Mouse (Mus musculus): ENCODE results near the gene Gm43720. TPM values are rescaled to one million over a fixed set of nuclear protein-coding genes. Genes with fewer than 3 reads are reported as not detected.
"Not testable (repeated sequence)": the region's sequence is repeated elsewhere in the genome, so short reads cannot be mapped to it uniquely, and the experiment has no call there.

Gene Gm43720
- polyA plus RNA-seq, 1 experiment = not detected

GRCm38 (mm10) chr5:138223287-138223686, 56.5 kb downstream of the Gm43720 start:
- H3K4me3 ChIP-seq (replicated peaks; ENCODE audit: control insufficient read depth, low read depth, low read length) = no peak overlapping the region
- H3K4me1 ChIP-seq (ENCODE audit: control insufficient read depth, insufficient read depth, low read length) = peaks cover 1% of the 10 kb centered on the region; the same call in 1 of the 2 replicates
- H3K27ac ChIP-seq (ENCODE audit: control insufficient read depth, insufficient read depth, low read depth, low read length, poor library complexity) = no peak overlapping the region
- 11% methylated on average over 3 of the region's 3 CpGs for WGBS
- TF ChIP-seq CTCF (IDR thresholded peaks at IDR 0.05; ENCODE audit: control insufficient read depth, insufficient read depth, low read length) (no peak), POLR2A (IDR thresholded peaks at IDR 0.05; ENCODE audit: borderline replicate concordance, control insufficient read depth, low read depth, low read length) (no peak)

- Histone ChIP-seq H3K4me3 (replicated peaks; ENCODE audit: control insufficient read depth, low read depth, low read length) (no peak overlapping the region), H3K27ac (ENCODE audit: control insufficient read depth, insufficient read depth, low read depth, low read length, poor library complexity) (no peak overlapping the region), H3K4me1 (ENCODE audit: control insufficient read depth, insufficient read depth, low read length) (peaks cover 1% of the 10 kb centered on the region; the same call in 1 of the 2 replicates)
- 13% methylated on average over 4 of the region's 4 CpGs for WGBS
- TF ChIP-seq POLR2A (IDR thresholded peaks at IDR 0.05; ENCODE audit: borderline replicate concordance, control insufficient read depth, low read depth, low read length) (no peak), CTCF (IDR thresholded peaks at IDR 0.05; ENCODE audit: control insufficient read depth, insufficient read depth, low read length) (peak; percentile 94)
Measured at GRCm38 (mm10) chr5:138222111-138222510, 57.6 kb downstream of the Gm43720 start.

GRCm38 (mm10) chr5:138219864-138220263, 59.9 kb downstream of the Gm43720 start:
- 59% methylated on average over 2 of the region's 2 CpGs for WGBS
- Histone ChIP-seq H3K27ac (ENCODE audit: control insufficient read depth, insufficient read depth, low read depth, low read length, poor library complexity) (no peak overlapping the region), H3K4me1 (ENCODE audit: control insufficient read depth, insufficient read depth, low read length) (no peaks in the 10 kb centered on the region; the same call in 1 of the 2 replicates), H3K4me3 (replicated peaks; ENCODE audit: control insufficient read depth, low read depth, low read length) (no peak overlapping the region)
- TF ChIP-seq CTCF (IDR thresholded peaks at IDR 0.05; ENCODE audit: control insufficient read depth, insufficient read depth, low read length) (no peak), POLR2A (IDR thresholded peaks at IDR 0.05; ENCODE audit: borderline replicate concordance, control insufficient read depth, low read depth, low read length) (no peak)

- WGBS = 91% methylated on average over 13 of the region's 13 CpGs
- H3K27ac ChIP-seq (ENCODE audit: control insufficient read depth, insufficient read depth, low read depth, low read length, poor library complexity); H3K4me1 ChIP-seq (ENCODE audit: control insufficient read depth, insufficient read depth, low read length); H3K4me3 ChIP-seq (replicated peaks; ENCODE audit: control insufficient read depth, low read depth, low read length): not testable (repeated sequence)
Measured at GRCm38 (mm10) chr5:138216632-138217031, 63.1 kb downstream of the Gm43720 start.

Other genes with a start within 250 kb of the Gm43720 start
- not detected in 2 replicates for gene Smok3c, start 226.8 kb downstream of the Gm43720 start, polyA plus RNA-seq (2011; ENCODE audit: insufficient read depth, insufficient read length, low replicate concordance, missing spikeins)
- 6.0 and 9.0 TPM in 2 replicates for gene Zkscan1, start 194.9 kb downstream of the Gm43720 start, polyA plus RNA-seq (2011; ENCODE audit: insufficient read depth, insufficient read length, low replicate concordance, missing spikeins)
- gene Zscan21, start 163.1 kb downstream of the Gm43720 start, polyA plus RNA-seq (2011; ENCODE audit: insufficient read depth, insufficient read length, low replicate concordance, missing spikeins) = 4.3 and 6.5 TPM in 2 replicates
- 2.2 and 2.7 TPM in 2 replicates for gene Zfp113, start 124.2 kb downstream of the Gm43720 start, polyA plus RNA-seq (2011; ENCODE audit: insufficient read depth, insufficient read length, low replicate concordance, missing spikeins)
- gene Cops6, start 118.9 kb downstream of the Gm43720 start, polyA plus RNA-seq (2011; ENCODE audit: insufficient read depth, insufficient read length, low replicate concordance, missing spikeins) = 36.0 and 72.4 TPM in 2 replicates
- gene Ap4m1, start 108.0 kb downstream of the Gm43720 start, polyA plus RNA-seq (2011; ENCODE audit: insufficient read depth, insufficient read length, low replicate concordance, missing spikeins) = 24.8 and 37.2 TPM in 2 replicates
- 198 and 236 TPM in 2 replicates for gene Mcm7, start 107.5 kb downstream of the Gm43720 start, polyA plus RNA-seq (2011; ENCODE audit: insufficient read depth, insufficient read length, low replicate concordance, missing spikeins)
- 13.2 and 31.0 TPM in 2 replicates for gene Taf6, start 92.5 kb downstream of the Gm43720 start, polyA plus RNA-seq (2011; ENCODE audit: insufficient read depth, insufficient read length, low replicate concordance, missing spikeins)
- gene Cnpy4, start 92.5 kb downstream of the Gm43720 start, polyA plus RNA-seq (2011; ENCODE audit: insufficient read depth, insufficient read length, low replicate concordance, missing spikeins) = 14.1 and 19.6 TPM in 2 replicates
- 0.99 and 2.3 TPM in 2 replicates for gene Mblac1, start 85.6 kb downstream of the Gm43720 start, polyA plus RNA-seq (2011; ENCODE audit: insufficient read depth, insufficient read length, low replicate concordance, missing spikeins)
- 0.74 TPM in 1 of 2 replicates, not detected in the other for gene Nxpe5, start 54.1 kb downstream of the Gm43720 start, polyA plus RNA-seq (2011; ENCODE audit: insufficient read depth, insufficient read length, low replicate concordance, missing spikeins)
- gene Lamtor4, start 24.5 kb downstream of the Gm43720 start, polyA plus RNA-seq (2011; ENCODE audit: insufficient read depth, insufficient read length, low replicate concordance, missing spikeins) = 69.8 and 167 TPM in 2 replicates
- 54.9 and 151 TPM in 2 replicates for gene BC037034, start 15.9 kb downstream of the Gm43720 start, polyA plus RNA-seq (2011; ENCODE audit: insufficient read depth, insufficient read length, low replicate concordance, missing spikeins)
- gene Gal3st4, start 7.1 kb downstream of the Gm43720 start, polyA plus RNA-seq (2011; ENCODE audit: insufficient read depth, insufficient read length, low replicate concordance, missing spikeins) = not detected in 2 replicates
- gene Gpc2, start within 50 bp of the Gm43720 start, polyA plus RNA-seq (2011; ENCODE audit: insufficient read depth, insufficient read length, low replicate concordance, missing spikeins) = 4.0 and 8.4 TPM in 2 replicates
- gene Stag3, start 282 bp upstream of the Gm43720 start, polyA plus RNA-seq (2011; ENCODE audit: insufficient read depth, insufficient read length, low replicate concordance, missing spikeins) = 12.4 and 13.5 TPM in 2 replicates
- gene Pvrig, start 62.0 kb upstream of the Gm43720 start, polyA plus RNA-seq (2011; ENCODE audit: insufficient read depth, insufficient read length, low replicate concordance, missing spikeins) = not detected in 2 replicates
- 2.2 and 8.5 TPM in 2 replicates for gene Zfp157, start 161.5 kb upstream of the Gm43720 start, polyA plus RNA-seq (2011; ENCODE audit: insufficient read depth, insufficient read length, low replicate concordance, missing spikeins)

Data from bone marrow, adult 2 months (tissue).